Mouse (Mus musculus) ES-E14 (cell line): ENCODE measurements at regions not wholly inside any gene's neighbourhood (a gene's known extent, or its start where the extent isn't known, plus 50 kb on each side); places are given as distances from the start of the nearest gene placed in this dataset.

Experiments used
- CHD2 ChIP-seq: IDR thresholded peaks from 2 replicates; pipeline ENCODE4 v1.6.1; 2014; ENCODE audit warnings: mild to moderate bottlenecking, low read depth, low read length, inconsistent platforms
- MAFK ChIP-seq: IDR thresholded peaks from 2 replicates; pipeline ENCODE4 v1.6.1; 2014; ENCODE audit warnings: mild to moderate bottlenecking, low read depth, low read length, inconsistent platforms; ENCODE audit not compliant: insufficient read depth

DNA sequence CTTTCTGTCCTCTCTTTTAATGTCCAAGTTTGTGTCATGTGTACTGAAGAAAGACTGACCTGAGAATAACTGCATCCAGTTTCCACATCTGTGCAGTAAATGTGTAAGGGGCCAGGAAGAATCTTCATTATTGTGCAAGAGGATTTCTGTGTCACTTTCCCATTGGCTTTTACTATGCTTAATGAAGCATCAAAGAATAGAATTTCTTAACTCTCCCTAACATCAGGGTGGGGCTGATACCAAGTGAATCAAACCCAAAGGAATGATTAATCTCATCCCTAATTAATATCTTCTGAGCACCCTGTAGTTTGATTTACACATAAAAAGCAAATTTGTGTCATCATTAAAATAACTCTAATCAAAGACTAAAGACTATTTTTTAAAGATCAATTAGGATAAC lies 104.5 kb upstream of the Pld5 start:
- no peak for TF ChIP-seq MAFK
- TF ChIP-seq CHD2 = no peak
